Mouse (Mus musculus) liver, embryonic 14.5 days (tissue): ENCODE data around the gene Sars. TPM values are rescaled to one million over a fixed set of nuclear protein-coding genes. Genes with fewer than 3 reads are reported as not detected.
A peak's percentile ranks its signal among the peaks of the same experiment; 100 is the strongest.

Experiments used
- ATAC-seq: fragments of 200-750 bp; cut with Nextera tagmentation; 2 replicates; pipeline ENCODE4 v1.8.0; 2017; ENCODE audit warnings: moderate number of reproducible peaks, mild to moderate bottlenecking, moderate library complexity; ENCODE audit not compliant: insufficient read depth
- DNase-seq, 3 experiments: peaks; one replicate each; pipeline ENCODE4 v3.0.0-alpha.2; 2012 to 2013; ENCODE audit warnings: low read depth in 3 of 3, low spot score in 3 of 3
- H3K27ac ChIP-seq: fragments of 300-500 bp; sonication (generic); 2 replicates; pipeline ENCODE4 v1.5.1; 2014; ENCODE audit warnings: moderate library complexity, mild to moderate bottlenecking, control low read depth, inconsistent platforms
- H3K27me3 ChIP-seq: fragments of 300-500 bp; sonication (generic); 2 replicates; pipeline ENCODE4 v1.6.1; 2014; ENCODE audit warnings: mild to moderate bottlenecking, low read length, moderate library complexity; ENCODE audit not compliant: control insufficient read depth, insufficient read depth
- H3K36me3 ChIP-seq: fragments of 300-500 bp; sonication (generic); replicated peaks from 2 replicates; pipeline ENCODE4 v1.6.1; 2014; ENCODE audit warnings: low read depth; ENCODE audit not compliant: control insufficient read depth, insufficient read depth
- H3K4me1 ChIP-seq, 2 experiments: fragments of 200-500 bp in 1 of 2; fragments of 300-500 bp in 1 of 2; sonication (generic) in 1 of 2; replicated peaks; 2 replicates each; pipeline ENCODE4 v1.6.1; 2012 to 2014; ENCODE audit warnings: antibody characterized with exemption in 1 of 2, inconsistent platforms in 1 of 2, low read length in 1 of 2; ENCODE audit not compliant: control insufficient read depth in 2 of 2, insufficient read depth in 2 of 2
- H3K4me2 ChIP-seq: fragments of 300-500 bp; sonication (generic); 2 replicates; pipeline ENCODE4 v1.6.1; 2014; ENCODE audit warnings: low read depth, mild to moderate bottlenecking, control low read depth, moderate library complexity
- H3K4me3 ChIP-seq, 2 experiments: fragments of 200-500 bp in 1 of 2; fragments of 300-500 bp in 1 of 2; sonication (generic) in 1 of 2; 2 replicates each; pipeline ENCODE4 v1.5.1; 2012 to 2014; ENCODE audit warnings: low read depth in 2 of 2, low read length in 2 of 2, mild to moderate bottlenecking in 2 of 2, control low read depth in 1 of 2, inconsistent platforms in 1 of 2, moderate library complexity in 1 of 2; ENCODE audit not compliant: insufficient read depth in 1 of 2
- H3K9ac ChIP-seq: fragments of 300-500 bp; sonication (generic); replicated peaks from 2 replicates; pipeline ENCODE4 v1.6.1; 2014; ENCODE audit warnings: mild to moderate bottlenecking, control low read depth, moderate library complexity
- H3K9me3 ChIP-seq: fragments of 300-500 bp; sonication (generic); 2 replicates; pipeline ENCODE4 v1.6.1; 2016; ENCODE audit warnings: low read length, mixed read lengths; ENCODE audit not compliant: control insufficient read depth
- CTCF ChIP-seq: IDR thresholded peaks from 2 replicates; pipeline ENCODE4 v1.5.1; 2016; ENCODE audit warnings: antibody characterized with exemption, low read depth, control low read depth
- EP300 ChIP-seq: IDR thresholded peaks from 2 replicates; pipeline ENCODE4 v1.6.1; 2016; ENCODE audit warnings: antibody characterized with exemption, low read depth
- WGBS: fragments of 180-500 bp; shearing (Covaris S2); extraction: QIAGEN DNeasy Blood & Tissue Kit; methylation state at CpG from one replicate; pipeline ENCODE4 v1.1.7; 2014; ENCODE audit not compliant: insufficient replicate concordance; 5-methylcytosine and 5-hydroxymethylcytosine counted together
- polyA plus RNA-seq, 2 experiments: library from polyadenylated mRNA; depleted of rRNA in 1 of 2; stranded (reverse) in 1 of 2; unstranded in 1 of 2; fragments of >200 nt; fragmentation: Nextera tagmentation in 1 of 2; extraction: Ambion mirVana in 1 of 2; gene quantifications; 2 replicates each; pipeline versions ENCODE4 v1.2.1 to v1.2.3; 2012 to 2014

The Sars gene
- polyA plus RNA-seq, 2 experiments, result 39.9 to 76.1 TPM

GRCm38 (mm10) chr3:108402528-108402920 lies 42.5 kb downstream of the Sars start:
- Histone ChIP-seq H3K4me2 (no peak overlapping the region), H3K4me3 (no peak overlapping the region), H3K9ac (no peak overlapping the region), H3K9me3 (no peaks in the 10 kb centered on the region), H3K27ac (no peak overlapping the region), H3K27me3 (no peaks in the 10 kb centered on the region), H3K4me1 (no peaks in the 10 kb centered on the region), H3K36me3 (no peaks in the 10 kb centered on the region)
- WGBS, result 84% methylated on average over 15 of the region's 15 CpGs
- DNase-seq (no peak), ATAC-seq (no peak)
- TF ChIP-seq EP300 (no peak), CTCF (no peak)

DNA sequence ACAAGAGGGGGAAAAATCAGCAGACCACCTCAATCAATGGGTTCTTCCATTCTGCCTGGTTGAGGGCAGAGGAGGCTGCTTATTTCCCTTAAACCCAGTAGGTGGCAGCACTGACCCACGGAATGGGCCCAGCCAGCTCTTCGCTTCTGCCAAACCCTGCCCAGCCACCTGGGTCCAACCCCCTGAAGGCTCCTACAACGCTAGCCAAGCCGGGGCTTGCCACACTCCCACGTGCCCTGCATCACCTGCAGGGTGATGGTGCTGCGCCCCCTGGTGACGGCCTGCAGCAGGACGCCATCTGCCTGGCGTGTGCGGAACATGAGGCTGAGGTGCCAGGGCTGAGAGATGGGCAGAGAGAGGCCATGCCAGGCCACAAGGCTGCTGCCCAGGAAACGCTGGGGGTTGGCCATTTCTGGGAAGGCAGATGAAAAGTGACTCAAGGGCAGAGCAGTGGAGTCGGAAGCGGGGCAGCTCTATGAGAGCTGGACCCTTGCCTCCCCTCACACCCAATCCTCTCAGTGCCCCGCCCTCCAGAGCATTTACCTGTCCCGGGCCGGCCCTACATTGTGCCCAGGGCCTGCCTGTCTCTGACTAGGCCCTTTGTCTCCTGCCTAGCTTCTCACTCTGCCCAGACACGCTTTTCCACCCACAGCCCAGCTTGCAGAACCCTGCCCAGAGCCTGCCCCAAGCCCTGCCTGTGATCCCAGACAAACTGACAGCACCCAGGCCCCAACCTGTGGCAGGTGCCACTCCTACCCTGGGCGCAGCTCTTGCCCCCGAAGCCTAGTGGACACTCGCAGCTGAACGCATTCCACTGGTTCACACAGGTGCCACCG lies 43.1 kb downstream of the Sars start:
- H3K27me3 ChIP-seq, result no peaks in the 10 kb centered on the region
- H3K27ac ChIP-seq, result no peak overlapping the region
- ATAC-seq (peak; percentile 56), DNase-seq (peak; percentile 43 to 59 (median 45))
- 28% methylated on average over 22 of the region's 22 CpGs for WGBS
- no peak overlapping the region for H3K4me2 ChIP-seq
- no peaks in the 10 kb centered on the region for H3K4me1 ChIP-seq
- peak; percentile 96 for TF ChIP-seq CTCF
- no peak for TF ChIP-seq EP300
- H3K4me3 ChIP-seq, result no peak overlapping the region
- H3K9ac ChIP-seq, result no peak overlapping the region
- H3K9me3 ChIP-seq, result no peaks in the 10 kb centered on the region
- no peaks in the 10 kb centered on the region for H3K36me3 ChIP-seq

GRCm38 (mm10) chr3:108400442-108400841 lies 44.6 kb downstream of the Sars start:
- Histone ChIP-seq H3K4me2 (no peak overlapping the region), H3K36me3 (no peaks in the 10 kb centered on the region), H3K9ac (no peak overlapping the region), H3K4me3 (no peak overlapping the region), H3K4me1 (no peaks in the 10 kb centered on the region), H3K9me3 (no peaks in the 10 kb centered on the region), H3K27me3 (no peaks in the 10 kb centered on the region), H3K27ac (no peak overlapping the region)
- ATAC-seq, result no peak
- WGBS, result 50% methylated on average over 5 of the region's 5 CpGs
- no peak for DNase-seq
- TF ChIP-seq EP300, result no peak
- no peak for TF ChIP-seq CTCF

- no peak for ATAC-seq
- Histone ChIP-seq H3K4me1 (no peaks in the 10 kb centered on the region), H3K36me3 (no peaks in the 10 kb centered on the region), H3K4me3 (no peak overlapping the region), H3K4me2 (no peak overlapping the region), H3K27me3 (no peaks in the 10 kb centered on the region), H3K27ac (no peak overlapping the region), H3K9me3 (no peaks in the 10 kb centered on the region), H3K9ac (no peak overlapping the region)
- no peak for TF ChIP-seq EP300
- TF ChIP-seq CTCF, result no peak
- no peak for DNase-seq
- 81% methylated on average over 9 of the region's 9 CpGs for WGBS
These were observed 46.7 kb downstream of the Sars start for GRCm38 (mm10) chr3:108398281-108398680.

DNA sequence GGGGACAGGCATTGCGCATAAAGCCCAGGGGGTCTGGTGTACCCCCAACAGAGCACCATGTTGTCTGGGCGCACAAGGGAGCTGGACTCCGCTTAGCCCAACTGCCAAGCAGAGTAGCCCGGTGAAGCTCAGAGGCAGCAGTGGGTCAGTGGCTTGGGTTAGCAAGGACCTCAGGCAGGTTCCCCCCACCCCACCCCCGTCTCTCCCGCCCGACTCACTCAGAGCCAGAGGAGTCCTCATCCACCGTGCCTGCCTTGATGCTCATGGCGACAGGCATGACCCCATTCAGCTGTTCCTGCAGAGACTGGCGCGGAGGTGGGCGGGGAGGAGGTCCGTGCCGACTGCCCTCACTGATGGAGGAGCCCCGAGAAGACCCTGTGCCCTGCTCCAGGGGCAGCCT lies 52.2 kb downstream of the Sars start:
- no peaks in the 10 kb centered on the region for H3K27me3 ChIP-seq
- no peak overlapping the region for H3K4me2 ChIP-seq
- H3K27ac ChIP-seq, result no peak overlapping the region
- H3K4me3 ChIP-seq, result no peak overlapping the region
- no peaks in the 10 kb centered on the region for H3K9me3 ChIP-seq
- TF ChIP-seq EP300 (no peak), CTCF (no peak)
- WGBS, result 61% methylated on average over 15 of the region's 15 CpGs
- H3K9ac ChIP-seq, result no peak overlapping the region
- H3K4me1 ChIP-seq, result peaks cover 0 to 3% of the 10 kb centered on the region in 2 experiments; a peak in 1 of 4 replicates
- ATAC-seq (no peak), DNase-seq (no peak)
- no peaks in the 10 kb centered on the region for H3K36me3 ChIP-seq
